Mouse (Mus musculus) kidney, embryonic 14.5 days (tissue): Measurements from ENCODE around the gene Cacna2d2. TPM values are rescaled to one million over a fixed set of nuclear protein-coding genes. Genes with fewer than 3 reads are reported as not detected.

Source experiments
- ATAC-seq: fragments of 200-750 bp; cut with Nextera tagmentation; 2 replicates; pipeline ENCODE4 v1.8.0; 2017; ENCODE audit warnings: moderate number of reproducible peaks, mild to moderate bottlenecking, moderate TSS enrichment, moderate library complexity; ENCODE audit not compliant: low FRiP score, low TSS enrichment
- H3K27ac ChIP-seq: fragments of 300-500 bp; sonication (generic); 2 replicates; pipeline ENCODE4 v1.5.1; 2014; ENCODE audit warnings: low read depth, mild to moderate bottlenecking, low read length, moderate library complexity, mixed read lengths
- H3K27me3 ChIP-seq: fragments of 300-500 bp; sonication (generic); 2 replicates; pipeline ENCODE4 v1.6.1; 2014; ENCODE audit warnings: mild to moderate bottlenecking, low read length; ENCODE audit not compliant: control insufficient read depth, insufficient read depth
- H3K36me3 ChIP-seq: fragments of 300-500 bp; sonication (generic); 2 replicates; pipeline ENCODE4 v1.6.1; 2014; ENCODE audit warnings: low read length, mixed read lengths; ENCODE audit not compliant: control insufficient read depth, insufficient read depth
- H3K4me1 ChIP-seq: fragments of 300-500 bp; sonication (generic); 2 replicates; pipeline ENCODE4 v1.6.1; 2014; ENCODE audit warnings: low read length, mixed read lengths; ENCODE audit not compliant: control insufficient read depth, insufficient read depth
- H3K4me2 ChIP-seq: fragments of 300-500 bp; sonication (generic); replicated peaks from 2 replicates; pipeline ENCODE4 v1.6.1; 2014; ENCODE audit warnings: low read depth, mild to moderate bottlenecking, low read length
- H3K4me3 ChIP-seq: fragments of 300-500 bp; sonication (generic); 2 replicates; pipeline ENCODE4 v1.5.1; 2014; ENCODE audit warnings: mild to moderate bottlenecking, low read length
- H3K9ac ChIP-seq: fragments of 300-500 bp; sonication (generic); 2 replicates; pipeline ENCODE4 v1.6.1; 2014; ENCODE audit warnings: low read depth, mild to moderate bottlenecking, low read length, moderate library complexity
- H3K9me3 ChIP-seq: fragments of 300-500 bp; sonication (generic); 2 replicates; pipeline ENCODE4 v1.6.1; 2016; ENCODE audit warnings: low read length; ENCODE audit not compliant: control insufficient read depth
- whole genome bisulfite sequencing: fragments of 180-500 bp; shearing (Covaris S2); extraction: QIAGEN DNeasy Blood & Tissue Kit; methylation state at CpG from one replicate; pipeline ENCODE4 v1.1.7; 2014; 5-methylcytosine and 5-hydroxymethylcytosine counted together
- polyA plus RNA-seq: library from polyadenylated mRNA; unstranded; fragments of >200 nt; fragmentation: Nextera tagmentation; extraction: Ambion mirVana; gene quantifications from 2 replicates; pipeline ENCODE4 v1.2.1, GENCODE M21; 2014

The Cacna2d2 gene
- polyA plus RNA-seq, 1 experiment from 2014 or later, result 0.77 TPM

DNA sequence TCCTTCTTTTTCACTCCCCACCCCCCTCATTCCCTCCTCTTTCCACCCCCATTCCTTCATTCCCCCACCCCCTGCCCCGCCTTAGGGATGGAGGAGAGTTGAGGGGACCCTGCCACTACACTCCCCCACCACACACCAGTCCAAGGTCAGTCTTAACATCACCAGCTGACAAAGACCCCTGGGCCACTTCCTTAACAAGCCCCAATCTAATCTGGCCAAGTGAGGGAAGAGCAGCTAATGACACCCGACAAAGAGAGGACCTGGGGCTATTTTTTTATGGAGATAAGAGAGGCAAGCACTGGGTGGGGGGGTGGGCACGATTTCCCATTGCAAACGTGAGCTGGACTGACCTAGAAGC lies 29.3 kb upstream of the Cacna2d2 start:
- ATAC-seq, result peak; percentile 34; the same call in 1 of the 2 replicates
- Histone ChIP-seq H3K4me2 (no peak overlapping the region), H3K27ac (no peak overlapping the region), H3K4me3 (no peak overlapping the region), H3K4me1 (peaks cover 10% of the 10 kb centered on the region; the same call in 1 of the 2 replicates), H3K9me3 (no peaks in the 10 kb centered on the region), H3K36me3 (no peaks in the 10 kb centered on the region), H3K27me3 (peaks cover 4% of the 10 kb centered on the region; the same call in 1 of the 2 replicates), H3K9ac (no peak overlapping the region)
- 2% methylated on average over 4 of the region's 4 CpGs for WGBS

GRCm38 (mm10) chr9:107372441-107372840 lies 27.0 kb upstream of the Cacna2d2 start:
- no peak for ATAC-seq
- H3K36me3 ChIP-seq, result no peaks in the 10 kb centered on the region
- no peak overlapping the region for H3K9ac ChIP-seq
- no peak overlapping the region for H3K4me3 ChIP-seq
- no peak overlapping the region for H3K27ac ChIP-seq
- H3K4me2 ChIP-seq, result no peak overlapping the region
- H3K4me1 ChIP-seq, result peaks cover 10% of the 10 kb centered on the region; the same call in 1 of the 2 replicates
- H3K27me3 ChIP-seq, result peaks cover 22% of the 10 kb centered on the region; the same call in 1 of the 2 replicates
- WGBS, result 63% methylated on average over 4 of the region's 4 CpGs
- H3K9me3 ChIP-seq, result no peaks in the 10 kb centered on the region

DNA sequence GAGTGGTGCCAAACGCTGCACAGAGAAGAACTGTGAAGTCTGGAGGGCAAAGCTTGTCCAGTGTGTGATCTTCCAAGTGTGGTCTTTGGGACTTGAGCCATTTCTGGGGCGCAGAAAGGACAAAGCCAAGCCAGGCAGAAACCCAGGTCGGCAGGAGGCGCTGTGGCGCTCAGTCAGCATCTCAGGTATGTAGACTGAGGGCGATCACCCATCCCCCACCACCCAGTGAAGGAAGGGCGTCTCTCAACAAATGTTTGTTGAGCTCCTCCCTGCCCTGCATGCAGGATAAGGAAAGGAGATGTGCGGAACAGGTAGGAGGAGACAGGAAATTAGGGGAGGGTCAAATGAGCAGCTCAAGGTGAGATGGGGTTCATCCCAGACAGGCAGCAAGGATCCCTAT lies 24.8 kb upstream of the Cacna2d2 start:
- Histone ChIP-seq H3K9ac (no peak overlapping the region), H3K27ac (no peak overlapping the region), H3K27me3 (peaks cover 42% of the 10 kb centered on the region), H3K4me2 (no peak overlapping the region), H3K4me1 (peaks cover 5% of the 10 kb centered on the region; the same call in 1 of the 2 replicates), H3K36me3 (no peaks in the 10 kb centered on the region), H3K9me3 (no peaks in the 10 kb centered on the region), H3K4me3 (no peak overlapping the region)
- ATAC-seq, result no peak
- WGBS, result 8% methylated on average over 8 of the region's 8 CpGs

DNA sequence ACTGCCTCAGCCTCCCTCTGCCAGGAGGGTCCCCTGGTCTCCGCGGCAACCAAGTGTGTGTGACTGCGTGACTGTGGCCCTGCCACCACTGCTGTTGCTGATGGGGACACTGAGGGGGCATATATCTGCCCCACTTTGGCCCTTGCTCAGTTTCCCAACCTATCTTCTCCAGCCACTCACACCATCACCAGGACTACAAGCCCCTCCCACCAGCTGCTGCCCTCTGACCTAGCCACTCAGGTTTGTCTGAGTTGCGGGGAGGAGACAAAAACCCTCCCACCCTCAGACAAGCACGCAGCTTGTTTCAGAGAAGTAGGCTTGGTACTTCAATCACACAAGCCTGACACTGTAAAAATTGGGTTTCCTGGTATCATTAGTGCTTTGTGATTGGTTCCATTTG lies 24.0 kb upstream of the Cacna2d2 start:
- H3K4me2 ChIP-seq, result no peak overlapping the region
- H3K9me3 ChIP-seq, result no peaks in the 10 kb centered on the region
- H3K4me3 ChIP-seq, result no peak overlapping the region
- H3K27ac ChIP-seq, result no peak overlapping the region
- no peak for ATAC-seq
- H3K9ac ChIP-seq, result no peak overlapping the region
- no peaks in the 10 kb centered on the region for H3K36me3 ChIP-seq
- H3K27me3 ChIP-seq, result peaks cover 49% of the 10 kb centered on the region
- 21% methylated on average over 5 of the region's 5 CpGs for WGBS
- no peaks in the 10 kb centered on the region for H3K4me1 ChIP-seq

DNA sequence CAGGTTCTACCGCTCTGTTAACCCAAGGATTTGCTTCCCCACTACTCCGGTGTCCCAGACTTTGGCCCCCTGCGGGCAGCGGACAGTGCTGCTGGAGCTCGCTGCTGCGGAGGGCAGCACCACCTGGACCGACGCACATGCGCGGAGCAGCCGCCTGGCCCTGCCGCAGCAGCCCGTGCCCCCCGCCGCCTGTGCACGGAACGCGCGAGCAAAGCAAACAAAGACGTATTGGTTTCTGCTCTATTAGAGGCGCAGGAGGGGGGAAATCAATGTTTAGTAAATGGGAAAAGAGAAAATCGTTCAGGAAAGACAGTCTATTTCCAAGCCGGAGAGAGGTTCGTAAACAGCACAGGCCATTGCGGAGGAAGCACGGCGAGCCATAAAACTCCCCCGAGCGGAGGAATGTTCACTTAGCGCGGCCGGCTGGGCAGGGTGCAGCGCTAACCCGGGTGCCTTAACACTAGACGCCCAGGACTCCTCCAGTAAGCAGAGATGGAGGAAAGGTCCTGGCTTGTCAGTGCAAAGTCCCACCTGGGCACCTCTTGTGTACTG lies 21.4 kb upstream of the Cacna2d2 start:
- peak overlapping the region; percentile 31 for H3K4me3 ChIP-seq
- no peak for ATAC-seq
- H3K9ac ChIP-seq, result no peak overlapping the region; the same call in 1 of the 2 replicates
- peak overlapping the region; percentile 67 for H3K4me2 ChIP-seq
- no peaks in the 10 kb centered on the region for H3K4me1 ChIP-seq
- H3K27me3 ChIP-seq, result peaks cover 75% of the 10 kb centered on the region
- no peaks in the 10 kb centered on the region for H3K9me3 ChIP-seq
- under 1% methylated on average over 35 of the region's 35 CpGs for WGBS
- no peak overlapping the region for H3K27ac ChIP-seq
- no peaks in the 10 kb centered on the region for H3K36me3 ChIP-seq

DNA sequence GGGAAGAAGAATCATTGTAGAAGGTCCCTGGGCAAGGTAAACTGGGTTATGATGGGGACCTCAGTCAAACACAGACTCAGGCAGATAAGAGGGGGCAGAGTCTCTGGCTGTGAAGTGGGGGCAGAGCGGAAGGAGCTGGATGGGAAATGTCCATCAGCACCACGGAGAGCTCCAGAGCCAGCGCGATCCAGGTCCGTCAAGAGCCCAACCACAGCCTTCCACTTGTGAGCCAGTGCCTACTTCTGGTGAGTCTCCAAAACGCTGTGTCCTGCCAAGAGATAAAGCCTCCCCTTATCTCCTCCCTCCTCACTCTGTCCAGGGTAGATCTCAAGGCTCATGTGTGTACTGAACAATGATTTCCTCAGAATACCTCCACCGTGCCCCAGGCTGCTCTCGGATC lies 17.7 kb upstream of the Cacna2d2 start:
- peaks cover 61% of the 10 kb centered on the region for H3K27me3 ChIP-seq
- no peaks in the 10 kb centered on the region for H3K9me3 ChIP-seq
- WGBS, result 7% methylated on average over 8 of the region's 8 CpGs
- no peak overlapping the region for H3K4me3 ChIP-seq
- ATAC-seq, result no peak
- H3K4me1 ChIP-seq, result peaks cover 3% of the 10 kb centered on the region
- no peak overlapping the region for H3K27ac ChIP-seq
- H3K9ac ChIP-seq, result no peak overlapping the region
- H3K36me3 ChIP-seq, result no peaks in the 10 kb centered on the region
- no peak overlapping the region for H3K4me2 ChIP-seq

GRCm38 (mm10) chr9:107384396-107384795 lies 15.0 kb upstream of the Cacna2d2 start:
- peak; percentile 88 for ATAC-seq
- peaks cover 41% of the 10 kb centered on the region for H3K27me3 ChIP-seq
- H3K36me3 ChIP-seq, result no peaks in the 10 kb centered on the region

GRCm38 (mm10) chr9:107386722-107387121 lies 12.7 kb upstream of the Cacna2d2 start:
- peaks cover 3% of the 10 kb centered on the region for H3K4me1 ChIP-seq
- WGBS, result 55% methylated on average over 3 of the region's 3 CpGs

More at GRCm38 (mm10) chr9:107384396-107384795, 15.0 kb upstream of the Cacna2d2 start:
- Histone ChIP-seq H3K9me3 (no peaks in the 10 kb centered on the region), H3K27ac (no peak overlapping the region), H3K4me3 (no peak overlapping the region), H3K4me2 (no peak overlapping the region), H3K4me1 (peaks cover 3% of the 10 kb centered on the region), H3K9ac (no peak overlapping the region)
- WGBS, result 13% methylated on average over 3 of the region's 3 CpGs

DNA sequence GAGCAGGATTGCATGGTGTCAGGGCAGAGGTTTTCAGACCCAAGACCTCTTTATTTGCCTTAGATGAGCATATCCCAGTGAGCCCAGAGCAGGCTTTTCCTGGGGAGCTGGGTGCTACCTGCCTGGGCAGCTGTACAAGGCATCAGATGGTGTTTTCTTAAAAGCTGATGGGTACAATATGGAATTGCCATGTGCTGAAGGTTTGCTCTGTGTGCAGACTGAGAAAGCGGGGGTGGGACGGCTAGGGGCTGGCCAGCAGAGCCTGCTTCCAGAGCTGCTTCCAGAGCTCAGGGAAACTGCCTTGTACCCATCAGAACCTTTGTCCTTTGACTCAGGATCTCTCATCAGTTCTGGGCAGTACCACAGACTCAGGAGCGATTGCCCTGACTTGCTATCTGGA lies 11.7 kb upstream of the Cacna2d2 start:
- ATAC-seq, result no peak
- Histone ChIP-seq H3K9me3 (no peaks in the 10 kb centered on the region), H3K4me2 (no peak overlapping the region), H3K4me3 (no peak overlapping the region), H3K4me1 (peaks cover 3% of the 10 kb centered on the region), H3K9ac (no peak overlapping the region), H3K27ac (no peak overlapping the region), H3K36me3 (no peaks in the 10 kb centered on the region), H3K27me3 (peaks cover 12% of the 10 kb centered on the region)
- 87% methylated on average over 3 of the region's 3 CpGs for WGBS

More at GRCm38 (mm10) chr9:107386722-107387121, 12.7 kb upstream of the Cacna2d2 start:
- Histone ChIP-seq H3K9ac (no peak overlapping the region), H3K36me3 (no peaks in the 10 kb centered on the region), H3K4me3 (no peak overlapping the region), H3K27ac (no peak overlapping the region), H3K4me2 (no peak overlapping the region), H3K9me3 (no peaks in the 10 kb centered on the region), H3K27me3 (peaks cover 21% of the 10 kb centered on the region)
- ATAC-seq, result no peak
